Mouse (Mus musculus): ENCODE measurements around the gene Kcne2.

Kcne2 gene

DNA sequence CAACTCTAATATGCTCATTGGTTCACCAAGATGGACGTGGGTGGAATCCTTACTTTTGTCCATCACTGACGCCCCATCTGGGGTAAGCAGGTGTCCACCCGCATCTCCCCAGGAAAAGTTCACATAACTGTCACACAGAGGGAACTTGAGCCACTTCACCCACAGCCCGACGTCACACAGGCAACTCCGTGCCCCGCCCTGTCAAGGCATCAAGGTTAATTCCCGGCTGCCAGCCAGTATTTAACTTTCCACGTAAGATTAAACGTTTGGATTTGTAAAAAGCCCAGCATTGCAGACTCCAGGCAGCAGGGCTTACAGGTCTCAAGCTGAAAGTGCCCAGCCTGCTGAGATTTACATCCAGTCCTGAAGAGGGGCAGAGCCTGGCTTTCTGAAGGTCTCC lies at the start of gene Kcne2:
Gene Kcne2, plus strand, starts transcription at position 289 of the 400 bp plus-strand sequence.
- DNase-seq, result no peak

- DNase-seq, result no peak
Measured at GRCm38 (mm10) chr16:92245909-92246308, 46.3 kb upstream of the Kcne2 start.

GRCm38 (mm10) chr16:92246974-92247373 lies 45.2 kb upstream of the Kcne2 start:
- no peak for DNase-seq

- DNase-seq, result no peak
Measured at GRCm38 (mm10) chr16:92247700-92248099, 44.5 kb upstream of the Kcne2 start.

GRCm38 (mm10) chr16:92249681-92250080 lies 42.5 kb upstream of the Kcne2 start:
- DNase-seq, result no peak

- DNase-seq, result no peak
Measured at GRCm38 (mm10) chr16:92250452-92250851, 41.7 kb upstream of the Kcne2 start.

GRCm38 (mm10) chr16:92254316-92254715 lies 37.9 kb upstream of the Kcne2 start:
- no peak for DNase-seq

DNA sequence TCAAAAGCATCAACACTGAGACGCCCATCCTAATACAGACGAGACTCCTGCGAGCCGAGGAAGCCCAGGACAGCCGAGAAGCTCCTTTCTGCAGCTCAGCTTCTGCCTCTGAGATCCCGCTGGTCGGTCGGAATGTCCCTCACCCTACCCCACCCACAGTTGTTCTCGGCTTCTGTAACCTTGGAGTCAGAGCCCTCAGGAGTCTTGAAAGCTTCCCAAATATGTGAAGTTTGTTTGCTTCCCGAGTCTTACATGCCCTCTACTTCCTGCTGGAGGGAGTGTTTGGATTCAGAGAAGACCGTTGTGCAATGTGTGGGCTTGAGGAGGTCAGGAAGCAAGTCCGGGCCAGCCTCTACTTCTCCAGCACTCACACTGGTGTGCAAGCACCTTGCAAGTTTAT lies 24.3 kb upstream of the Kcne2 start:
- DNase-seq, result no peak

DNA sequence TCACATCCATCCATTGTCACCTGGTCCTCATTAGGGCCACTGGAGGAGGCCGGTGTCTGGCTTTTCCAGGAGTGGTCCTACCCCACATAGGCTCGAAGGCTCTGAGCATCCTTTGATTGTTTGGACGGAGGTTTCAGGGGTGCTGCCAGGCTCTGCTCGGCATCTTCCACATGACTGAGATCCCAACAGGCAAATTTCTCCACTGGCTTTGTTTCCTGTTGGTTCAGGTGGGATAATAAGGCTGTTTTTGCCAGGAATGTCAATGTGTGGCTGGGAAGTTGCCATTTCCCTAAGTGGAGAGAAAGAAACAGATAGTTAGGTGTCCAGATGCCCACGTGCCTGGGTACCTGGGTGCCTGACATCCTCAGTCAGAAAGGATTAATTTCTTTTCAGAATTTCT lies 17.7 kb upstream of the Kcne2 start:
- DNase-seq, result no peak

- DNase-seq, result no peak
Measured at GRCm38 (mm10) chr16:92275526-92275925, 16.7 kb upstream of the Kcne2 start.

DNA sequence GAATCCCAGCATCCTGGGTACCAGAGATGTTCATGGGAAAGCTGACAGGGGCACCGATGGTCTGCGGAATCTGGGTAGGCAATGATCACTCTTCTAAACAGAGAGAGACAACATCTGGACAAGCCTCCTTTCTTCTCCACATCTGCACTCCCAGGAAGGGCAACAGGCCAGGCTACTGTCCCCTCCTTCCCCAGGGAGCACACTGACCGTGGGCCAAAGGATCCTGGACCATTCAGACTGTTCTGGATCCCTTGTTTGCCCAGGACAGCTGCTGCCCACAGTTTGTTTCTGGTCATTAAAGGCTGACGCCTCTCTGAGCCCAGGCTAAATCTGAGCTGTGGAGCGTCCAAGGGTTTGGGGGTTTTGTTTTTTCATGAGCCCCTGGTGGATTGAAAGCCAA lies 9.5 kb upstream of the Kcne2 start:
- DNase-seq, result no peak

- no peak for DNase-seq
Measured at GRCm38 (mm10) chr16:92285068-92285467, 7.1 kb upstream of the Kcne2 start.

DNA sequence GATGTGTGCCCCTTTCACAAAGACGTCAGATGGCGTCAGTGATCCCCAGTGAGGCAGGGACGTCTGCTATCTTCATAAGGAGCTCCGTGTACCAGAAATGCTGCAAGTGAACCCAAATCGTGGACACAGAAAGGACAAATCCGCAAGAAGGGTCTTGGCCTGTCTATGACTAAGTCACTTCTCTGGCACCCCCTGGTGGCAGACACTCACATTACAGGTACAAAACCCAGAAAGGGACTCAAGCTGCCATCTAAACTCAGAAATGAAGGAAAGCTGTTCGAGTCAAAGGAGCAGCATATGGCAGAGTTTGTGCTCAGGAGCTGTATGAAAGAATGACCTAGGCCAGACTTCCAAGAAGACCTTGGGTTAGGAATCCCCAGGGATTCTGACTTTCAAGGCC lies 5.6 kb upstream of the Kcne2 start:
- peak; percentile 74 for DNase-seq

DNA sequence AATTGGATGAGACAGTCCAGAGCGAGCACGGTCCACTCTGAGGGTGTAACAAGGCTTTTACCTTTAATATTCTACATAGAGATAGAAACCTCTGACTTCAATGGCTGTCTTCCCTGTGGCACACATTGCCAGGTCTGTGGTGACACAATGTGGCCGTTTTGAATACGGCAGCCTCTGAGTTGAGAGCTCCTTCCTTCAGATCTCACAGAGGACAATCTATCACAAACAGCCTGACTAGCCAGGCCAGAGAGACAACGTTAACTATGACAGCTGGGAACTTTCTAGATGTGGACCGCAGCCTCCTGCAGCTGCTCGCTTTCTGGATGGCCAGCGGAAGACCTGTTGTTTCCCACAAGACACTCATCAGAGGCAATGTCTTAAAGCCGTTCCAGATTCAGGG lies 3.4 kb upstream of the Kcne2 start:
- DNase-seq, result no peak

- DNase-seq, result no peak
Measured at GRCm38 (mm10) chr16:92290045-92290444, 2.1 kb upstream of the Kcne2 start.

GRCm38 (mm10) chr16:92294267-92294970 lies 2.2 kb downstream of the Kcne2 start:
- DNase-seq, result no peak

DNA sequence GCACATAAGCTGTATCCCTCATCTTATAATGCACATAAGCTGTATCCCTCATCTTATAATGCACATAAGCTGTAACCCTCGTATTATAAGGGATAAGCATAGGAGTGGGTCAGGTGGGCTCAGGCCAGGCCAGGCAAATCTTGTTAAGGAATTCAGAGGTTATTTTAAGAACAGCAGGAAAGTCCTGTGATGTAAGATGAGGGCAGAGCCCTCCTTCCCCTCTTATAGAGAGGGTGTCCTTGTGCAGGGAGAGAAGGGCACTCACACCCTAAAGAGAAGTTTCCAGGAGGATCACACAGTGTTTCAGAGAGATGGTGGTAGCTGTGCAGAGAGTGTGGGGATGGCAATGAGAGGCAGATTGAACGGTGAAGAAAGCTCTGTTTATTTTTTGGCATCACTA lies 3.1 kb downstream of the Kcne2 start:
- DNase-seq, result no peak

DNA sequence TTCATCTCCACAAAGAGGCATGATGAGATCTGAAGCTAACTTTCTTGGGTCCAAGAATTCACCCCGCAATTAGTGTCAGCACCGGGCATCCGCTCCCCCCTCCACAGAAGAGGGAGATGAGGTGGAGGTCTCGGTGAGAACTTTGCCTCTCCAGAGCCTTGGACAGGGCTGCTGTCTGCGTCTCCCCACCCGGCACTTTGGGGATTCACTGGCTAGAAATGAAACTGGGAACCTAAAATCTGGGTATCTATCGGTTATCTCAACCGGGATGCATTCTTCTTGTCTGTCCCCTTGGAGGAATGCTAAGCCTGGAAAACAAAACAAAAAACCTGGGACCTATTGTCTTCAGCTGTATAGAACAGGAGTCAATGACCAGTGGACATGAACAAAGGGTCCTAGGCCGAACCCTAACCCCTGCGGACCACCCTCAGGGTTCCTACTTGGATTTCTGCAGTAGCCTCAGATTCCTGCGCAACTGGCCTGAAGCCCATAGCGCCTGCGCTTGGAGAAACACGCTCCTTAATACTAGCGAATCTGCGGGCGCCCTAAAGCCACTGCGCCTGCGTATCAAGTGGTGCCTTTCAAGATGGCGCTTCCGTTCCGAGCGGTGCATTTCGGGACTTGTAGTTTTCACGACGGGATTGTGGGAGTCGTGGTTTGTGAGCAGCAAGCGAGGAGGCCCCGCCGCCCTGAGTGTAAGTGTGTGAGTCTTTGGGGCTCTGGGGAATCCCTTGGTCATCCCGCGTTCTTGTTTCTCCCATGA lies 8.6 kb downstream of the Kcne2 start, which contains the start of gene Smim11:
Gene Smim11, plus strand, starts transcription at position 638 of the 763 bp plus-strand sequence.
- DNase-seq, result peak; percentile 97

DNA sequence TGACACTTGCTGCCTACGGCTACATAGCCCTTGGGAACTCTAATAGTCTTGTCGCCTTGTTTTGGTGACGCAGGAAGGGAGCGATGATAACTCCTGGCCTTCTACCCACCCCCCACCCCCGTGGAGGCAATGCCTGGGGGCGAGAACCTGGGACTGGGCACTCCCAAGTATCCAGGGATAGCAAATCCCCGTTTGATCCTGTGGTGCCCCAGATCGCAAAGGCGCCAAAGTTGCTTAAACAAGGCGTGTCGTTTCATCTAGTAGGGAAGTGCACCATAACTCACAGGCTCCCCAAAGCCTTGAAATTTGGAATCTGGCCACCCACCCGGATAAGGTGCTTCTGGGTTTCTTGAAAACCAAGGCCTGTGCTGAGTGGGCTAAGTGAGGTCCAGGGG lies 9.2 kb downstream of the Kcne2 start:
- DNase-seq, result peak; percentile 75

GRCm38 (mm10) chr16:92301989-92302388 lies 9.8 kb downstream of the Kcne2 start:
- DNase-seq, result no peak

DNA sequence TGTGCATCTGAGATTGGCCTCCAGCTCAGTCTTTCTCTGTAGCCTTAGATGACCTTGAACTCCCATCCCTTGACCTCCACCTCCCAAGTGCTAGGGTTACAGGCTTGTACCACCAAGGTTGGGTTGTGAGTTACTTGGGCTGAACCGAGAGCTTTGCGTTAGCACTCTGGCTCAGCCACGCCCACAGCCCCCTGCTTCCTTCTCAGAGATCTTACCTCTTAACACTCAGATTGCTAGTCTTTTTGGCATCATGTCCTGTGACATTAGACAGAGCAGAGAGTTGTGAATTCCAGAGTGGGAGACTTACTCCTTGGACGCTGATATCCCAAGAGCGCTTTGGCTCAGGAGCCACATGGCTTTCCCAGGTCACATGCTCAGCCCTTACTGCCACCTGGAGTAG lies 10.3 kb downstream of the Kcne2 start:
- DNase-seq, result peak; percentile 50

GRCm38 (mm10) chr16:92305519-92305918 lies 13.3 kb downstream of the Kcne2 start:
- no peak for DNase-seq

GRCm38 (mm10) chr16:92307947-92308346 lies 15.8 kb downstream of the Kcne2 start:
- no peak for DNase-seq

DNA sequence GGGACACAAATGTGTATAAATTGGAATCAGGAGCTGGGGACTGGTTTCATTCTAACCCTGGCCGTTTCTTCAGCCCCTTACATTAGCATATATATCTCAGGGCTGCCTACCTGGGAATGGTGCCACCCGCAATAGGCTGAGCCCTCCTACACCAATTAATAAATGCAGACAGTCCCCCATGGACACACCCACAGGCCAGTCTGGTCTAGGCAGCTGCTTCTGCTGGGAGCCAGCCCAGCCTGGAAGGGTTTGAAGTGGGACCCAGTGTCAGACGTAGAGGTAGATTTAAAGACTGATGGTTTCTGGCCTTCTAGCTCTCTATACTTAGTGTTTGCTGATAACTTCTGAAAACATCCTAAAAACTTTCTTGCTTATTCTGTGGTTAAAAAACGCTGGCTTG lies 16.9 kb downstream of the Kcne2 start:
- no peak for DNase-seq
